Mouse (Mus musculus): ENCODE measurements around the gene Cx3cr1. TPM values are rescaled to one million over a fixed set of nuclear protein-coding genes. Genes with fewer than 3 reads are reported as not detected.
"Not testable (repeated sequence)": the region's sequence is repeated elsewhere in the genome, so short reads cannot be mapped to it uniquely, and the experiment has no call there.

The Cx3cr1 gene
- total RNA-seq, 2 experiments from 2014 or later = 5.5 to 5.6 TPM

DNA sequence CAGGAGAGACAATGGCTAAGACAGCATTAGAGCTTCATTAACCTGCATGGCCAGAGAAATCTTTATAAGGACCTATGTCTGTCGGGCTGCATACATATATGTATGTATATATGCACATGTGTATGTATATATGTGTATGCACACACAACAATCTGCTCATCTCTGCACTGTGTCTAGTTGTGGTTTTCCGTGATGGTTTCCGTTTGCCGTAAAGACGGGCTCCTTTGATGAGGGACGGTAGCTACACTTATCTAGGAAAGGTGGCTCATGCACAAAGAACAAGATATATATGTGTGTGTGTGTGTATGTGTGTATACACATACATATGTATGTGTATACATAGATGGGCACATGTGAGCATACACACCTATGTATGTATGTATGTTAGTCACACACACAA is 39.8 kb downstream of the Cx3cr1 start:
- DNase-seq (ENCODE audit: low spot score in 2 of 2) = no peak

DNA sequence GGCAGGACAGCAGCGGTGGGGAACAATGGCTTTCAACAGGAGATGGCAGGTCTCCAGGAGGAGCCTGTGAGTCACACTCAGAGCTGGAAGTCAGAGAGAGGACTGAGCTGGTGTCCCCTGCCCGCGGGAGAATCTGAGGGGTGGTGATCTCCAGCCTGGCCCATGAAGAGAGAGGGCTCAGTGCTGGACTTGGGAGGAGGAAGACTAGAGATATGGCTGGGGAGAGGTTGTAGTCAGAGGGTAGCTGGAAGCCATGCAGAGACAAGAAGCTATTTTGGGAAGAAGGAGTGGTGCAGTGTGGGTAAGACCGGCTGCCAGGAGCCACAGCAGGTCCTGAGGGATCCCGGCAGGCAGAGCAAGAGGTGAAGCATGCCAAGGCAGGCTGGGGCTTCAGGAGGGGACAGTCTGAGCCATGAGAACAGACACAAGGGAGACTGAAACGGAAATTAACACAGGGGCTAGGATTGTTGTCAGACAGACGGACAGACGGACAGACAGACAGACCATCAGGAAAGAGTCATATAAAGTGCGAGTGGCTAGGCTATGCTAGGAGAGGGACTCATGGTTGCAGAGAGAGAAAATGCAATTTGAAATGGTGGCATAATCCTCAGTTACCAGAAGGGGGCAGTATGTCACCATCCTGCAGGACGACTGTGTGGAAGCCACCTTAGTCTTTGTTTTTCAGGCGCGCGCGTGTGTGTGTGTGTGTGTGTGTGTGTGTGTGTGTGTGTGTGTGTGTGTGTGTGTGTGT is 42.1 kb downstream of the Cx3cr1 start:
- peak in 1 of 2 experiments; percentile 17 for DNase-seq (ENCODE audit: low spot score in 2 of 2)

DNA sequence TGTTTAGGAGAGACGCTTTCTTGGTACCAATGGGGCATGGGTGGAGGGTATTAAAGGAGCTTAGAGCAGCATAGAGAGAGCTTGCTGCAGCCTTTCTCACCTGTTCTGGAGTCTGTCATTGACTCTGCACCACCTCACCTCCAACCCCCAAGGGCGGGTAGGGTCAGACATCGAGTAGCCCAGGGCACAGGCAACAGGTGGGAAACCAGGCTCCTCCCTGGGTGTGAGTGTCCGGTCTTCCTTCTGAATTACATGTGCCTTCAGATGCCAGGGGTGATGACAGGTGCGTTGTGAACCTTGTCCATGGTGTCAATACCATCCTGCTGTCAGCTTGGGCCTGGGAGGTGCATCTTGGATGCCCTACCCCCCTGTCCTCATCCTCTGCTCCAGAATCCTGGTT is 45.1 kb downstream of the Cx3cr1 start:
- DNase-seq (ENCODE audit: low spot score in 2 of 2) = no peak

DNA sequence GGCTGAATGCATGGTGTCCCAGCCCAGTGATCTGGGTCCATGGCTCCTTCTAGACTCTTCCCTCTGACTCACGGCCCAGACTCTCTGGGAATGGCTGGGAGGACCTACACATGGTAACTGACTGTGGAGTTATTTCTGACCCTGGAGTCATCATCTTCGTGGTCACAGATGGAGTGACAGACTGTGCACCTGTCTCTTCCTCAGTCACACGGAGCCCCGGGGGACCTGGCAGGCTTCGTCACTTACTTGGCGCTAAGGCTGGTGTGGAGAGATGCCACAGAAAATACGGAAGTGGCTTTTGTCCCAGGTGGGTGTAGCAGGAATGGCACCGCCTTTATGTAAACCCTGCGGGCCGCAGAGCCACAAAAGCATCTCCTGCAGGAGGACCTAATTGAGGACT is 45.5 kb downstream of the Cx3cr1 start:
- DNase-seq (ENCODE audit: low spot score in 2 of 2) = no peak

DNA sequence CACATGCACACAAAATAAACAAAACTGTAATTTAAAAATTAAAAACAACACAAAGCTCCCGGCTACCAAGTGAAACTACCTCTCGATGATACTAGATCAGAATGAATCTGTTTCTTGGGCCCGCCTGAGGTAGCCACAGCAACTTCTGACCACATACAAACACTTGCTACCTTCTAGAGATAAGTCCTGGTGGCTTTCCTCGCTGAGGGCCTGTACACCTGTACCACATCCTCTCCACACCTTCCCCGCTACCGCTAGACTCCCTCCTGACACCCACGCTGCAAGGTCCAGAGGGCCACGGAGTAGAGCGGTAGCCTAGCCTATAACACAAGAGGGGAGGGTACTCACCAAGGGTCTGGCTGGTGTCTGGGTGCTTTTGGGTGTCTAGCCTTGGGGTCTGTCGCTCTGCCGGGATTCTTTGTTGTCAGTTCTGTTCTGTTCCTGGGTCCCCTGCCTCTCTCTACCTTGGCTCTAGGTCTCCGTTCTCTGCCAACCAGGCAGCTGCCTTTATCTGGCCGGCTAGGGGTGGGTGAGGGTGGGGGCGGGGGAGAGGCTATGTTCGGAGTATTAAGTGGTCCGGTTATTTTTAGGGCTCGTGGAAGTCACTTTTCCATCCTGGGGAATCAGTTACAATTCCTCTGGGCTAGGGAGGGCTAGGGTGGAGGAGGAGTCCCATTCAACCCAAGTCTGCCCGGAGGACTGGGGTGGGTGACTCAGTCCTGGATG is 46.4 kb downstream of the Cx3cr1 start, which contains the start of gene Xirp1:
TSS of gene Xirp1 (minus strand) at position 513 of the 726 bp plus-strand sequence.
- no peak for DNase-seq (ENCODE audit: low spot score in 2 of 2)

DNA sequence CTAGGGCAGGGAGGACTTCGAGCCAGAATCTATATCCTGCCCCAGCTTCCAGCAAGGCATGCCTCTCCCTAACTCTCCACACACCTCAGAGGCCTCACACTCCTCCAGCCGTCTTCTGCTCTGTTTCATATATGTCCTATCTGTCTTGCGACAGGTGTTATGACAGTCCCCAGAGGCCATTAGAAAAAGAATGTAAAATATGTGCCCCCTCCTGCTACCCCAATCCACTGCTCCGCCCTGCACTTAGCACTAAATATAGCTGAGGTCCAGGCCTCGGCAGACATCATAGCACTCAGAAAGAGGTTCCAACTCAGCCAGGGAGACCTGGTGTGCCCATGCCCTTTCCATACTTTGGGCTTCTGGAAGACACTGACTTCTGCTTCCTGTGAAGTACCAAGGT is 48.5 kb downstream of the Cx3cr1 start:
- no peak for DNase-seq (ENCODE audit: low spot score in 2 of 2)

DNA sequence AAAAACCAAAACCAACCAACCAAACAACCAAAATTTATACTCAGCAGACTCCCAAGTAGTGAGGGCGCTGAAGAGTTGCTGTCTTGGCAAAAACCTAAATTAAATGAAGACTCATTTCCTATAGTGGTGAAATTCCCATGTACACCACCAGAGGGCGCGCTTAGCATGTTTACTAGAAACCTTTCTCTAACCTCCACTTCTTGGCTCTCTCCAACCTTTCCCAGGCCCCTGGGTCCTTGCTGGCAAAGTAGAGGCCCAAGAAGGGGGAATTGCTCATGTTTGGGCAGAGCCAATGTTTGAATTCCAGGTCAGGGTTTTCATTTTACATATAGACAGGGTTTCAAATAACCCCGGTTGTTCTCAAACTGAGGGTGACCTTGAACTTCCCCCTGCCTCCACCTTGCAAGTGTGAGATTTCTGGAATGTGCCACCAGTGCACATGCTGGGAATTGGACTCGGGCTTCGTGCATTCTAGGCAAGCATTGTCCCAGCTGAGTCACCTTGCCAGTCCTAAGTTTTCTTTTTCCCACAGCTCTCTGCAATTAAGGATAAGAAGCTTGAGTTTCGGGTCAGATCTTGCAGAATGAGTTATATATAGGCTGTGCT is 49.3 kb downstream of the Cx3cr1 start:
- DNase-seq (ENCODE audit: low spot score in 2 of 2) = peak; percentile 61 to 79

DNA sequence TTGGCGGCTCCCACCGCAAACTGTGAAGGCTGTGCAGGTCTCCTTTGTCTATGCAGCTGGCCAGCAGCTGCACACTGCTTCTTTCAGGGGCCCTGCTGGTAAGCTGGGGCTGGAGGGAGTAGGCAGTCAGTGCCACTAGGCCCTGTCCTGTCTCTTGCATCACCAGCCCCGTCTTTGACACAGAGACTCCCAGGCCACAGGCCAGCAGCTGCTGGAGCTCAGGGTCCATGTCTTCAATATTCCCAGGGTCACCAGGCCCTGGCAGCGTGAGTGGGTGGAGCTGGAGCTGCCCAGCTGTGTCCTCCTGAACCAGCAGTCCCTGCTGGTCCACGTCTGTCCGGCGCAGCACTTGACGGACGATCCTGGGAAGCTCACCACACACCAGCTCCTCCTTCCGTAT is 52.7 kb downstream of the Cx3cr1 start:
- no peak for DNase-seq (ENCODE audit: low spot score in 2 of 2)

DNA sequence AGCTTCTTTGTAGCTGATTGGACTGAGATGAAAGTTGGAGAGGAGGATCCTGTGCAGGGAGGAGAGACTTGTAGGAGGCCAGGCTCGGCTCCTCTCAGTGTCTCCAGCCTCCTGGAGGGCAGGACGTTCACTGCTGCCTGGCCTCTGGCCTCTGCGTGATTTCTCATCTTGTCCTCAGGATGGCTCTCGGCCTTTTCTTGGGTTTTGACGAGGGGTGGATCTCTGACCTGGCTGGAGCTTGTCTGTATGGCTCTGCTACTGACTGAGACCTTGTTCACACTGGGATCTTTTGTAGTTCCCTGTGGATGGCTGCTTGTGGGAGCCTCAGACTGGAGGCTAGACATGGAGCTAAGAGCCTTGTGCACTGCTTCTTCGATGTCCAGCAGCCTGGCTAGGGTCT is 54.9 kb downstream of the Cx3cr1 start:
- DNase-seq (ENCODE audit: low spot score in 2 of 2) = no peak

DNA sequence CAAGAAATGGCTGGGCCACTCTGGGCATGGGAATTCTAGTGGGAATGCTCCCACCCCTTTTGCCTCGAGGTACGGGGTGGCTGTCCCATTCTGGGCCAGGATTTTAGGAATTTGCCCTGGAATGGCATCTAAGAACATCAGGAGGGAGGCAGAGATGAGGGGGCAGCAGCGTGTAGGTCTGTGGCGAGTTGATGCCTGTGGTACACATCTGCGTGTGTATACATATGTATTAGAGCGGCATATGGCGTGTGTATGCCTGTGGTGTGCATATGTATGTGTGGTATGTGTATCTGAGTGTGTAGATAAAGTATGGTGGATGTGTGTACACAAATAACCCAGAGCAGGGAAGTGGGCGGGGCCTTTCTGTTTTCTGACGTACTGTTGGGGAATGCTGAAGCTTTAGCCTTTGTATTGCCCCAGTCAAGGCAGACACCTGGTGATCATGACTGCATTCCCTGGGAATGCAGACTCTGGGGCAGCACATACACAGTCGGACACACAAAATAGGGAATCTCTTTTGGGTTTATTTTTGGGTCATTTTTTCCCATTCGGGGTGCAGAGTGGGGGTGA is 56.3 kb downstream of the Cx3cr1 start:
- DNase-seq (ENCODE audit: low spot score in 2 of 2) = no peak

DNA sequence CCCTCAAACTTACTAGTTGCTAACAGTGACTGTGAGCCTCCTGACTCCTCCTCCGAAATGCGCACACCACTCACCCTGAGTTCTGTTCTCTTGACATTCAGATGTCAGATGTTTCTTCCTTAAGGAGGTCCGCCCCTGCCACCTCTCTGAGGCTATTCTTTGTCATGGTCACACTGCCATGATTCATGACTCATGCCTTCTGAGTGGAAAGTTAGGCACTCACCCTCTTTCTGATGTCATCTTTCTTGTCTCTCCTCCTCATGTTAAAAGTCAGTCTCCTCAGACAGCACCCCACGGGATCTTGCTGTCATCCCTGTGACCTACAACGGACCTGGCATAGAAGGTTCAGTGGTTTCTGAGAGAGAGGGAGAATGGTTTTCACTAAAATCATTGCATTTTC is 56.9 kb downstream of the Cx3cr1 start:
- DNase-seq (ENCODE audit: low spot score in 2 of 2) = no peak

DNA sequence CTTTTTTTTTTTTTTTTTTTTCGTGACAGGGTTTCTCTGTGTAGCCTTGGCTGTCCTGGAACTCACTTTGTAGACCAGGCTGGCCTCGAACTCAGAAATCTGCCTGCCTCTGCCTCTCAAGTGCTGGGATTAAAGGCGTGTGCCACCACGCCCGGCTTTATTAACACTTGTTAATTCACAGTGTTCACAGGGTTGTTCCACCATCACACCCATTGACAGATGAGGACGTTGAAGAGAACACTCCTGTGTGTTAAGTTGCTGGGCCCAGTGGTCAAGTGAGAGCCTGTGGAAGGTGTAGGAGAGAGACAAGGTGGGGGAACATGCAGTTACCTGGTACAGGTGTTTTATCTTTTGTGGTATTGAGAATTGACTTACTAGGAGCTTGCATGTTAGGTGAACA is 57.5 kb downstream of the Cx3cr1 start:
- not testable (repeated sequence) for DNase-seq (ENCODE audit: low spot score in 2 of 2)

DNA sequence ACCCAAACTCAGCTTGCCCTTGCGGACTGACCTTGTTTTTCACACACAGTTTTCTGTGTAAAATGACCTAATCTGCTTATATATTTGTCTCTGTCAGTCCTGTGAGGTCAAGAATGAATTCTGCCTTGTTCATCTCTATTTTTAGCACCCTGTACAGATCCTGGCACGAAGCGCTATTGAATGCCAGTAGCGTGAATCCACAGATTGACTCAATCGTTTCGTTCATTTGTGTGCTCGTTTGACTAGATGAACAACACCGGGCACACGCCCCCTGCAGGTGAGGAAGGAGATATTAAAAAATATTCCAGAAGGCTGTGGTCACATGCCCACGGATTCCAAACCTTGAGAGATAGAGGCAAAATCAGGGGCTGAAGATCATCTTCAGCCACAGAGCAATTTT is 58.1 kb downstream of the Cx3cr1 start:
- DNase-seq (ENCODE audit: low spot score in 2 of 2) = peak in 1 of 2 experiments; percentile 73

DNA sequence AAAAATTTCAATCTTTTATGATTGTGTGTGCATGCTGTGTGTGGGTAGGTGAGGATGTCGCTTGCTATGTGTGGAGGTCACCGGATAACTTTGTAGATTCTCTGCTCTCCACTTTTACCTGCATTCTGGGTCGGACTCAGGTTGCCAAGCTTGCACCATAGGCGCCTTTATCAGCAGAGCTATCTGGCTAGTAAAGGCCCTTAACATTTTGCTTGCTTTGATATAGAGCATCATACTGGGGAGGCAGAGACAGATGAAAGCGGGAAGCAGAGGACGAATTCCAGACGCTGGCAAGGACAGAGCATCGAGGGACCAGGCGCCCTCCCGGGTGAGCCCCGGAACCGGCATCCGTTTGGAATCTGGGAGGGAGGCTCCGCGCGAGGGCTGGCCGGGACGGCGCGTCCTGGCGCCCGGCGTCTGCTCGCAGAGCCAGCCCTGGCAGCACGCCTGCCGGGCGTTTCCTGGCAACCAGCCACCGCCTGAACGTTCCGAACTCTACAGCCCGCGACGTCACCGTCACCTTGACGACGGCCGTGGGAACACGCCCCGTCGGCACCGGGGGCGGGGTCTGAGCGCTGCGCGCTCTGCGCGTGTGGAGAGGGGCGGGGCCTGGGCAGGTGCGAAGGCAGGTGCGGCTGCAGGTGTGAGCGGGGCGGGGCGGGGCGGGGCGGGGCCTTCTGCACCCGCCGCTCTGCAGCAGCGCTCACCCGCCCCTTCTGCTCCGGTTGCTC is 58.7 kb downstream of the Cx3cr1 start:
- DNase-seq (ENCODE audit: low spot score in 2 of 2) = peak; percentile 97

DNA sequence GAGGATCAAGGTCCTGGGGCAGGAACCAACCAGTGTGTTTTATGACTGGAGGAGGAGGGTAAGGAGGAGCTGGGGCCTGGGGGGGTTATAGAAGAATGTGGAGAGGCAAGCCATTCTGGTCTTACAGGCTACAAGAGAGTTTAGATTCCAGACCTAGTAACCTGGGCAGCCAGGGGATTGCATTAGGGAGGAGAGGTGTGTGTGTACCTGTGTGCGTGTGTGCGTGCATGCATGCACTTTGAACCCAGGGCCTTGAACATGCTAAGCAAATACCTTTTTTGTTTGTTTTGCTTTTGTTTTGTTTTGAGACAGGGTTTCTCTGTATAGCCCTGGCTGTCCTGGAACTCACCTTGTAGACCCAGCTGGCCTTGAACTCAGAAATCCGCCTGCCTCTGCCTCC is 59.8 kb downstream of the Cx3cr1 start:
- DNase-seq (ENCODE audit: low spot score in 2 of 2) = no peak

DNA sequence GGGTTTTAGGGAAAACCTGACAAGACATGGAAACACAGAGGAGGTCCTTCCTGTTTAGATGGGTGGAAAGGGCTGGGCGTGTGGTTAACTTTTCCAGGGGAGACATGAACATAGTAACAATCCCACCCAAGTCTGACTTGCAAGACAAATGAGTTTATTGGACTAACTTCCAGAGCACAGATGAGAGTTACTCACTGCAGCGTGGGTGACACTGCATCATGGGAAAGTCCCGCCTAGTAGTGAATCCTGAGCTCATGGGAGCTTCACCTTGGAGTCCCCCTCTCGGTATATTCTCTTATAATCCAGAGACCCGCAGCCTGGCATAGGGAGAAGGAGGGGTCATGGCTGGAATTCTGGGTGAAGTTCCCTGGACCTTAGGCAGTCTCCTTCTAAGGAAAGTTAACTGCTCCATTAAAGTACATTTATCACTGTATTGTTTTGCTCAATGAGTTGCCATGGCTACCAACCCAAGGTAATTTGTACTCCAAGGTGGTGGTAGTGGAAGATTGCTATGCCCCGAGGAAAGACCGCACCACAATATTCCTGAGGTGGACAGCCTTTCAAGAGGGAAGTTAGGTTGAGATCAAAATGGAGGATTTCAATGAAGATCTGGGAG is 60.3 kb downstream of the Cx3cr1 start:
- DNase-seq (ENCODE audit: low spot score in 2 of 2) = no peak

DNA sequence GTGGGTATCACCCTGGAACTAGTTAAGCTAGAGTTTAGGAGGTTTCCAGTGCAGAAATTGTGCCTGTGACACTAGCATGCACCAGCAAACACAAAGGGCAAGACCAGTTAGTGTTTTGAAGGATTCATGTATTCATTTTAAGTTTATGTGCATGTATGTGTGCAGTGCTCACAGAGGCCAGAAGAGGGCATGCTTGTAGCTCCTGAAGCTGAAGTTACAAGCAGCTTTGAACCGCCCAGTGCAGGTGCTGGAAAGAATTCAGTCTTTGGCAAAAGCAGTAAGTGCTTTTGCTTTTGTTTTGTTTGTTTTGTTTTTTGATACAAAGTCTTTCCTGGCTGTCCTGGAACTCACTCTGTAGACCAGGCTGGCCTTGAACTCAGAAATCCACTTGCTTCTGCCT is 61.8 kb downstream of the Cx3cr1 start:
- DNase-seq (ENCODE audit: low spot score in 2 of 2) = no peak

DNA sequence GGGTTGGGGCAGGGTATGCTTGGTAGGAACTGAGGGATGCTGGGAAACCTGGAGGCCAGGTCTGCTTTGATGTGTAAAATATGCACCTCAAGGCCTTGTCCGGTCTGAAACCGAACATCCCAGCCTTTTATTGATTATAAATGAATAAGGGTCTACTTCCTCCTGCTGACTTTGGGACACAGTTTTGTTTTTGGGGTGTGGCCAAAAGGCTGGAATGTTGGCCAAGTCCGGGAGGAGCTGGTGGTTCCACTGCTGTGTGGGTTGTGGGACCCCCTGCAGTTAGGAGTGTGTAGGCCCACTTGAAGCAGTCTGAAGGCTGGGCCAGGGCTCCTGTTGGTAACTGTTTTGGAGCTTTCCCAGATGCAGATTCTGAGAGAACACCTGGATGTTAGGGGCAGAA is 63.7 kb downstream of the Cx3cr1 start:
- DNase-seq (ENCODE audit: low spot score in 2 of 2) = no peak

DNA sequence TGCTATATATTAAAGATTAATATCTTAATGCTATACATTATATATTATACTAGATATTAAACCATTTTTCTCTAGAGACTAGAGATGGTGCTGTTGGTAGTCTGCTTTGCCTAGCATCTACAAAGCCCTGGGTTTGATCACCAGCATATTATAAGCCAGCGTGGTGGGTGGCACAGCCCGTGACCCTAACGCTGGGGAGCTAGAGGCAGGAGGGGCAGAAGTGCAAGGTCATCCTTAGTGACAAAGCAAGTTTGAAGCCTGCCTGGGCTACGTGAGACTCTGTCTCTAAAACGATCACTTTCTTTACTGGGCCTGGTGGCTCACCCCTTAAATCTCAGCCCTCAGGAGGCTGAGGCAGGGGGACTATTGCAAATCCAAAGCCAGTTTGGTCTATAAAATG is 66.8 kb downstream of the Cx3cr1 start:
- DNase-seq (ENCODE audit: low spot score in 2 of 2) = no peak

DNA sequence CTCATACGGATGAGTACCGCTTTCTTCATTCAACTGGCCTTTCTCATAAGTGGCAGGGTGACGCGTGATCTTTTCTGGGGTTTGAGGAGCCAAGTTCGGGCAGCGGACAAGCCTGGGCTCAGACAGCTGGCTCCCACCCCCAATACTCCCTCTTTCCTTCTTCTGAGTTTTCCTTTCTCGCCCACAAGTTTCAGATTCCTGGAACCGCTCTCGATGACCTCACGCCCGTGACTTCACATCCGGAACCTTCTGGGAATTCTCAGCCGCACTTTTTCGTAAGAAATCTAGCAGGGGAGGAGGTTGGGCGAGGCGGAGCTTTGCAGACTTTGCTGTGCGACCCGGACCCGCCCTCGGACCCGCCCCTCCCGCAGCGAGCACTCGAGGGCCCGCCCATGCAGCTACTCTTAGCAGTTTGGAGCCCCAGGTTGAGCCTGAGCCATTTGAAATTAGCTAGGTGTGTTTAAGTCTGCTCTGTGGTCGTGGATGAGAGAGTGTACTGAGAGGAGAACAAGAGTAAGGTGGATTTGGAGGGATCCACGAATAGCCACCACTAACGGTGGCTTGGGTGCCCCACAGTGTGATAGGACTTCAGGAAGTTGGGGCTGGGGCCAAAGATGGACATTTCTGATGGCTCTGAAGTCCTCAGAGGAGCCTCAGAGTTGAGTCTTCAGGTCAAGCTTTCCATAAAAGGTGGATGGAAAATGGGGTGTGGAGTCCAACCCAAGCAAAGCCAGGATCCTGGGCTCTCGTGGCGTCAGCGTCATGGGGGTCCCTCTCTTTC is 67.5 kb downstream of the Cx3cr1 start:
- peak; percentile 44 to 77 for DNase-seq (ENCODE audit: low spot score in 2 of 2)
